In the genomic region with DNA sequence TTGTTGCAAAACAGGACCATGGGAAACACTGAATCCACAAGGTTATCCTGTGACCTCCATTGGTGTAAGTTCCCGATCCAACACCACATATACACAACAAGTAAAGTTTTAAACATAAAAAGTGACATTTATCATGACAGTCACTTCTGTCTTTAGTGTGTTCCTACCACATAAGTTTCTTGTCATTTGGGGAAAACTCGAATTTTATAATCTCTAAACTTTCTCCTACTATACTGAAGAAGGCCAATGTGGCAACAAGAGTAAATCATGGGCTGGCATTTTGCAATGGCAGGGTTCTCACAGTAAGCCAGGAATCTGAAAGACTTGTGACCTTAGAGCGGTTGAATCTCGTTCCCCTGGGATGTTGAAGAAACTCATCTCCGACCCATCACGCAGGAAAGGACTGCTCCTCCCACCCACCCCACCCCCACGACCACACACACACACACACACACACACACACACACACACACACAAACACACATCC, we compare ENCODE assay signal across 8 mouse cellular contexts. TPM values are rescaled to one million over a fixed set of nuclear protein-coding genes. Genes with fewer than 3 reads are reported as not detected.
DNase-seq lines count a peak whose midpoint lies in the region; ATAC-seq and TF ChIP-seq lines count a peak whose summit lies in the region.

No protein-coding gene starts in this region.

- ATAC-seq in forebrain, embryonic 13.5 days: 0 out of 2 replicates have a peak, but pooled peaks have one; percentile 2
- no peak for ATAC-seq in liver, embryonic 16.5 days (ENCODE audit: low read depth)
- ATAC-seq in erythroid progenitor cell, adult 5-6 weeks (replicated peaks; ENCODE audit: low FRiP score, poor library complexity, severe bottlenecking): no peak

- H3K4me2 ChIP-seq in forebrain, embryonic 13.5 days: peak overlapping the region; percentile 78
- H3K4me2 ChIP-seq in liver, embryonic 16.5 days (ENCODE audit: low read depth, low read length): peak overlapping the region; percentile 85

- H3K9me3 ChIP-seq in E14TG2a.4 (ENCODE audit: low read length): no peaks in the 10 kb centered on the region
- H3K9me3 ChIP-seq in forebrain, embryonic 13.5 days (replicated peaks): no peaks in the 10 kb centered on the region
- H3K9me3 ChIP-seq in liver, embryonic 16.5 days (replicated peaks; ENCODE audit: control insufficient read depth, low read length): no peaks in the 10 kb centered on the region

- DNase-seq in gastrocnemius, adult 18-20 months (ENCODE audit: low spot score): peak; percentile 17
- DNase-seq in gastrocnemius, postnatal 14 days: no peak
- DNase-seq in right cerebral cortex, postnatal 14 days: no peak
- DNase-seq in gastrocnemius, postnatal 25 days: no peak

- intact Hi-C loops in gastrocnemius, postnatal 14 days (cut with DNase I; ENCODE audit: low total_unique reads): no loop called here

- H3K27me3 ChIP-seq in E14TG2a.4 (ENCODE audit: insufficient read depth, low read length): 0 out of 2 replicates have a peak, but pooled peaks cover 3% of the 10 kb centered on the region
- H3K27me3 ChIP-seq in forebrain, embryonic 13.5 days: no peaks in the 10 kb centered on the region
- no peaks in the 10 kb centered on the region for H3K27me3 ChIP-seq in liver, embryonic 16.5 days (ENCODE audit: control insufficient read depth, insufficient read depth, low read depth, low read length)

- peaks cover 19% of the 10 kb centered on the region for H3K36me3 ChIP-seq in E14TG2a.4 (ENCODE audit: insufficient read depth, low read length)
- peaks cover 19% of the 10 kb centered on the region for H3K36me3 ChIP-seq in forebrain, embryonic 13.5 days (ENCODE audit: poor library complexity, severe bottlenecking)
- no peaks in the 10 kb centered on the region for H3K36me3 ChIP-seq in liver, embryonic 16.5 days (ENCODE audit: control insufficient read depth, insufficient read depth)

- H3K4me3 ChIP-seq in E14TG2a.4 (replicated peaks; ENCODE audit: low read length): peak overlapping the region; percentile 99
- H3K4me3 ChIP-seq in forebrain, embryonic 13.5 days: peak overlapping the region; percentile 75
- H3K4me3 ChIP-seq in liver, embryonic 16.5 days (ENCODE audit: low read depth, low read length): peak overlapping the region; percentile 92

- H3K9ac ChIP-seq in forebrain, embryonic 13.5 days: peak overlapping the region; percentile 80
- peak overlapping the region; percentile 92 for H3K9ac ChIP-seq in liver, embryonic 16.5 days (ENCODE audit: low read depth, low read length)

- TF ChIP-seq CTCF in E14TG2a.4 (conservative IDR thresholded peaks at IDR 0.05; ENCODE audit: low read length): no peak

- H3K27ac ChIP-seq in forebrain, embryonic 13.5 days: no peak overlapping the region
- no peak overlapping the region; the same call in 1 of the 2 replicates for H3K27ac ChIP-seq in liver, embryonic 16.5 days (ENCODE audit: low read length)

- WGBS in forebrain, embryonic 13.5 days: 21% methylated on average over 7 of the region's 7 CpGs
- WGBS in liver, embryonic 16.5 days (ENCODE audit: insufficient replicate concordance): 19% methylated on average over 7 of the region's 7 CpGs

- peaks cover 8% of the 10 kb centered on the region for H3K4me1 ChIP-seq in E14TG2a.4 (replicated peaks; ENCODE audit: low read depth, low read length)
- H3K4me1 ChIP-seq in forebrain, embryonic 13.5 days: peaks cover 9% of the 10 kb centered on the region; the same call in 1 of the 2 replicates
- peaks cover 6% of the 10 kb centered on the region; the same call in 1 of the 2 replicates for H3K4me1 ChIP-seq in liver, embryonic 16.5 days (ENCODE audit: control insufficient read depth, low read depth, low read length)

RNA-seq across cellular contexts. Expression of gene Ginm1, which starts 12.8 kb away (rescaled TPM):
- 100 to 1,000 TPM; 101 to 102 TPM for total RNA-seq in gastrocnemius, adult 18-20 months (2021)
- total RNA-seq in gastrocnemius, postnatal 14 days (2021): 10 to 100 TPM; 80.3 to 86.0 TPM
- polyA plus RNA-seq in forebrain, embryonic 13.5 days (2015; fragmentation: Nextera tagmentation; extraction: Ambion mirVana): 49.3 and 55.3 TPM in 2 replicates
- polyA plus RNA-seq in liver, embryonic 16.5 days (2015; fragmentation: Nextera tagmentation; extraction: Ambion mirVana): 26.6 and 27.1 TPM in 2 replicates
- 10 to 100 TPM; 87.1 to 92.7 TPM for total RNA-seq in gastrocnemius, postnatal 25 days (2021)
- total RNA-seq in erythroid progenitor cell, adult 5-6 weeks (2015; ENCODE audit: low replicate concordance): 37.5 and 85.5 TPM in 2 replicates
- 54.2 and 67.4 TPM in 2 replicates for total RNA-seq in erythroid progenitor cell, adult 5-6 weeks (2017; ENCODE audit: low replicate concordance)

RNA-seq across cellular contexts. Expression of gene Ppil4, which starts 12.9 kb away (rescaled TPM):
- 10 to 100 TPM; 10.5 to 11.9 TPM for total RNA-seq in gastrocnemius, adult 18-20 months (2021)
- 10 to 100 TPM; 11.4 to 12.2 TPM for total RNA-seq in gastrocnemius, postnatal 14 days (2021)
- polyA plus RNA-seq in forebrain, embryonic 13.5 days (2015; fragmentation: Nextera tagmentation; extraction: Ambion mirVana): 51.1 and 57.7 TPM in 2 replicates
- 20.2 and 21.5 TPM in 2 replicates for polyA plus RNA-seq in liver, embryonic 16.5 days (2015; fragmentation: Nextera tagmentation; extraction: Ambion mirVana)
- 10 to 100 TPM; 10.2 to 10.5 TPM for total RNA-seq in gastrocnemius, postnatal 25 days (2021)
- 35.7 and 36.0 TPM in 2 replicates for total RNA-seq in erythroid progenitor cell, adult 5-6 weeks (2015; ENCODE audit: low replicate concordance)
- 66.4 and 88.2 TPM in 2 replicates for total RNA-seq in erythroid progenitor cell, adult 5-6 weeks (2017; ENCODE audit: low replicate concordance)

RNA-seq across cellular contexts. Expression of gene Zc3h12d, which starts 52.5 kb away (rescaled TPM):
- under 1 TPM in 1 of 2 experiments, not detected in 1; 0.11 TPM for total RNA-seq in gastrocnemius, adult 18-20 months (2021)
- total RNA-seq in gastrocnemius, postnatal 14 days (2021): not detected
- polyA plus RNA-seq in forebrain, embryonic 13.5 days (2015; fragmentation: Nextera tagmentation; extraction: Ambion mirVana): 0.06 TPM in 1 of 2 replicates, not detected in the other
- polyA plus RNA-seq in liver, embryonic 16.5 days (2015; fragmentation: Nextera tagmentation; extraction: Ambion mirVana): 0.71 and 1.2 TPM in 2 replicates
- total RNA-seq in gastrocnemius, postnatal 25 days (2021): under 1 TPM in 1 of 2 experiments, not detected in 1; 0.05 TPM
- total RNA-seq in erythroid progenitor cell, adult 5-6 weeks (2015; ENCODE audit: low replicate concordance): 0.36 and 0.84 TPM in 2 replicates
- total RNA-seq in erythroid progenitor cell, adult 5-6 weeks (2017; ENCODE audit: low replicate concordance): 0.38 and 0.90 TPM in 2 replicates

RNA-seq across cellular contexts. Expression of gene Katna1, which starts 54.0 kb away (rescaled TPM):
- total RNA-seq in gastrocnemius, adult 18-20 months (2021): 10 to 100 TPM; 11.8 to 13.9 TPM
- total RNA-seq in gastrocnemius, postnatal 14 days (2021): 10 to 100 TPM; 10.9 to 11.1 TPM
- polyA plus RNA-seq in forebrain, embryonic 13.5 days (2015; fragmentation: Nextera tagmentation; extraction: Ambion mirVana): 50.0 and 52.3 TPM in 2 replicates
- 27.0 and 29.2 TPM in 2 replicates for polyA plus RNA-seq in liver, embryonic 16.5 days (2015; fragmentation: Nextera tagmentation; extraction: Ambion mirVana)
- total RNA-seq in gastrocnemius, postnatal 25 days (2021): 10 to 100 TPM in 1 of 2 experiments, 1 to 10 TPM in 1; 9.7 to 10.7 TPM
- 44.9 and 66.7 TPM in 2 replicates for total RNA-seq in erythroid progenitor cell, adult 5-6 weeks (2015; ENCODE audit: low replicate concordance)
- 59.5 and 67.9 TPM in 2 replicates for total RNA-seq in erythroid progenitor cell, adult 5-6 weeks (2017; ENCODE audit: low replicate concordance)
